Mouse (Mus musculus): Measurements from ENCODE around the gene Supt5. TPM values are rescaled to one million over a fixed set of nuclear protein-coding genes. Genes with fewer than 3 reads are reported as not detected.

The Supt5 gene
- polyA plus RNA-seq, 1 experiment from 2014 or later = 104 TPM

GRCm38 (mm10) chr7:28373131-28373581 lies 34.6 kb upstream of the Supt5 start:
- Histone ChIP-seq H3K4me2 (peak overlapping the region; percentile 91), H3K27ac (replicated peaks) (peak overlapping the region; percentile 92), H3K9me3 (no peaks in the 10 kb centered on the region), H3K4me3 (peak overlapping the region; percentile 83), H3K36me3 (no peaks in the 10 kb centered on the region), H3K9ac (0 out of 2 replicates have a peak overlapping the region, but pooled peaks have one; percentile 75), H3K4me1 (replicated peaks) (peaks cover 51% of the 10 kb centered on the region), H3K27me3 (no peaks in the 10 kb centered on the region)
- peak; percentile 27 for ATAC-seq (ENCODE audit: low FRiP score, low read depth)
- 1% methylated on average over 9 of the region's 9 CpGs for WGBS

DNA sequence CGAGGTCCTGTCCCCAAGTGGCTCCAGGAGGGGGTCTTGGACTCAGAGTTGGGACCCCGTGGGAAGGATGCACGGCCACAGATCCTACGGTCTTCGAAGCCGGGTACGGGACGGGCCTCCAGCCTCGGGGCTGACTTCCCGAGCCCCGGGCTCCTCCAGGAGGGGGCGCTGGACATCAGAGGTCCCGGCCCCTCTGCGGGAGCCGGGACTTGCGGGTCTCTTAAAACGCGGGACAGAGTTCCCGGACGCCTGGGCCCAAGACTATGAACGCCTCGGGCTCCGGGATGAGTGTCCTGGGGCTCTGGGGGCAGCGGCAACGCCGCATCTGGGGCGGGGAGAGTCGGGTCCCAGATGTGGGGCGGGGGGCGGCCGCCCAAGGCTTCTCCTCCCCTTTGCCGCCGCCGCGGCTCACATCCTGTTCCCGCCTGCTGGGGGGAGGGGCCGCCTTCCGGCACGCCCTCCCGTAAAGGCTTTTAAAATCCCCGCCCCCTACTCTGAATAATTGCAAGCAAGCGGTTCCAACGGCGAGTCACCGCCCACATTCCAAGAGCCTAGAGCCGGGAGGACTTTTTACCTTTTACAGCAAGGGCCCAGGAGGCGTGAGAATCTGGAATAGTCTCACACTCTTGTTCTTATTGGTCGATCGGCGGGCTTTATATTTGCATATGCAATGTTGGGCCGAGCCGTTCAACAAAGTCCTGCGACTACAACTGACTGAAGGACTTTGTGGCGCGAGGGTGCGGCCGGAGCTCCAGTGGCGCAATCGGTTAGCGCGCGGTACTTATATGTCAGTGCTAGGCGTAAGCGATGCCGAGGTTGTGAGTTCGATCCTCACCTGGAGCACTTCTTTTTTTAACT lies 33.9 kb upstream of the Supt5 start, which contains the start of gene Plekhg2:
Gene Plekhg2, minus strand, starts transcription at position 349 of the 858 bp plus-strand sequence.
- Histone ChIP-seq H3K4me1 (replicated peaks) (peaks cover 45% of the 10 kb centered on the region), H3K9me3 (no peaks in the 10 kb centered on the region), H3K4me3 (peak within 1 kb of the TSS; percentile 83), H3K27me3 (no peaks in the 10 kb centered on the region), H3K4me2 (peak within 1 kb of the TSS; percentile 91), H3K9ac (peak within 1 kb of the TSS; percentile 75), H3K27ac (replicated peaks) (peak within 1 kb of the TSS; percentile 92), H3K36me3 (0 out of 2 replicates have a peak, but pooled peaks cover 3% of the 10 kb centered on the region)
- peak; percentile 87 for ATAC-seq (ENCODE audit: low FRiP score, low read depth)
- under 1% methylated on average over 62 of the region's 66 CpGs for WGBS

- H3K9ac ChIP-seq = peak overlapping the region; percentile 75
- H3K4me2 ChIP-seq = peak overlapping the region; percentile 91
- peak overlapping the region; percentile 83 for H3K4me3 ChIP-seq
- H3K27me3 ChIP-seq = no peaks in the 10 kb centered on the region
- peaks cover 36% of the 10 kb centered on the region for H3K4me1 ChIP-seq (replicated peaks)
- peak overlapping the region; percentile 92 for H3K27ac ChIP-seq (replicated peaks)
- WGBS = 1% methylated on average over 35 of the region's 43 CpGs
- H3K36me3 ChIP-seq = 0 out of 2 replicates have a peak, but pooled peaks cover 3% of the 10 kb centered on the region
- no peaks in the 10 kb centered on the region for H3K9me3 ChIP-seq
- no peak for ATAC-seq (ENCODE audit: low FRiP score, low read depth)
These were observed 33.0 kb upstream of the Supt5 start for GRCm38 (mm10) chr7:28371514-28371989.

DNA sequence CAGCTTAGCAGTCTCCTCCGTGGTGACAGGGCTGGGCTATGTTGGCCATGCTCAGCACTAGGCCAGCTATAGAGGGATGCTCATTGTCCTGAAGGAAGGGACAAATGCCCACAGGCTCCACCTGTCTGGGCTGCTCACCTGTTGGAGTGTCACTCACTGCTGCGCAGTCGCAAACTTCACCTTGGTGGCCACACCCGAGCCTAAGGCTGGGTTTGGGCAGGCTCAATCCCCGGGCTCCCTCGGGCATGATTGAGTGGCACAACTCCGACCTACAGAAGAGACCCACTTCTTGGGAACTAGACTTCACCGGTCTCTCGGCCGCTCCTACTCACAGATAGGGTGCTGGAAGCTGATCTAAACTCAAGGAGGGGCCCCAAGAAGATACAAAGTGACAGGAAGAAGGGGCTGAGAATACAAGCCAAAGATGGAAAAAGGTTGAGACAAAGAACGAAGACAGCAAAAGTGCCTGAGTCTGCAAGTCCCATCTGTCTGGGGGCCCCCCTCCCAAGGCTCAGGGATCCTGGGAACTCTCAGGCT lies 32.5 kb upstream of the Supt5 start:
- 8% methylated on average over 11 of the region's 11 CpGs for WGBS
- no peak for ATAC-seq (ENCODE audit: low FRiP score, low read depth)
- peak overlapping the region; percentile 91 for H3K4me2 ChIP-seq
- H3K9me3 ChIP-seq = no peaks in the 10 kb centered on the region
- H3K4me1 ChIP-seq (replicated peaks) = peaks cover 31% of the 10 kb centered on the region
- no peaks in the 10 kb centered on the region for H3K27me3 ChIP-seq
- peak overlapping the region; percentile 83 for H3K4me3 ChIP-seq
- H3K36me3 ChIP-seq = 0 out of 2 replicates have a peak, but pooled peaks cover 3% of the 10 kb centered on the region
- H3K9ac ChIP-seq = peak overlapping the region; percentile 75
- H3K27ac ChIP-seq (replicated peaks) = peak overlapping the region; percentile 92

DNA sequence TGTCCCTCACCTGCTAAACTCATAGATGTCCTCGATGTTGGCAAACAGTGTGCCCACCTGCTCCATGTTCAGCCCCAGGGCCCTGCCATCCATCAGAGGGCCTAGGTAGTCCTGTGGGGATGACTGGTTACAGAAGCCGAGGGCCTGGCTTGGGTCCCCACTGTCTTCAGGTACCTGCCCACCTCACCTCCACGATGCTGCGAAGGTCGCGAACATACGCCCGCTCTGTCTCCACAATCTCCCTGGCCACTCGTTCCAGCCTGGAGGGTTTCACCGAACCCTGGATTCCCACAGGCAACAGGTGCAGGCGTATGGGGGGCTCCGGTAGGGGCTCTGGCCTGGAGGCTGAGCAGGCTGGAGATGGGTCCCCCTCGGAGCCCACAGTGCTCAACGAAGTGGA lies 31.5 kb upstream of the Supt5 start:
- ATAC-seq (ENCODE audit: low FRiP score, low read depth) = no peak
- Histone ChIP-seq H3K27me3 (no peaks in the 10 kb centered on the region), H3K9ac (no peak overlapping the region), H3K36me3 (0 out of 2 replicates have a peak, but pooled peaks cover 3% of the 10 kb centered on the region), H3K9me3 (no peaks in the 10 kb centered on the region), H3K4me3 (peak overlapping the region; percentile 83; the same call in 1 of the 2 replicates), H3K27ac (replicated peaks) (no peak overlapping the region), H3K4me1 (replicated peaks) (peaks cover 22% of the 10 kb centered on the region), H3K4me2 (peak overlapping the region; percentile 91)
- 93% methylated on average over 14 of the region's 14 CpGs for WGBS

DNA sequence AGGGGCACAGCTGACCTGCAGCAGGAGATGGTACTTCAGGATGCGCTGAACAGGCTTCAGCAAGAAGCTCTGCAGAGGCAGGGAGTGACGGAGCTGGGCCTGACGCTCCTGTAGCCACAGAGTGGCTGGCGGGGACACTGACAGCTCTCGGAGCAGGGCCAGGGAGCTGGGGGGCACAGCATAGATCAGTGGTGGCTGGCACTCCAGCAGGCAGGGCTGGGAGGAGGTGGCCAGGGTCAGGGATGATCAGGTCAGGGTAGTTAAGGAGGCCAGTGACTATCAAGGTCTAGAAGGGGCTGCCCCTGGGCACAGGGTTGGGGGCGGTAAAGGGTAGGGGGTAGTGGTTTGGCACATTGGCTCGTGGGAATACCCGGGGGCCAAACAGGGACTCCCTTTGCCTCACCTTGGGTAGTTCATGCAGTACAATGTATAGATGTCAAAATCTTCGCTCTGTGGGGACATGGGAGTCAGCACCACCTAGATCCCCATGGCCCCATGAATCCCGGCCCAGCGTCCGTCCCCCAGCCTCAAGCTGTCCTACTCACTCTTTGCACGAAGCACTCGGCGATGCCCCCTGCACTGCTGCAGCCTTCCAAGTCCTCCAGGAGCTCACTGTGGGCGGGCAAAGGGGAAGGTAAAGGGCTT lies 29.9 kb upstream of the Supt5 start:
- H3K9me3 ChIP-seq = no peaks in the 10 kb centered on the region
- no peak overlapping the region for H3K4me3 ChIP-seq
- peaks cover 21% of the 10 kb centered on the region for H3K4me1 ChIP-seq (replicated peaks)
- H3K27me3 ChIP-seq = no peaks in the 10 kb centered on the region
- 91% methylated on average over 16 of the region's 16 CpGs for WGBS
- H3K36me3 ChIP-seq = 0 out of 2 replicates have a peak, but pooled peaks cover 3% of the 10 kb centered on the region
- no peak overlapping the region for H3K9ac ChIP-seq
- ATAC-seq (ENCODE audit: low FRiP score, low read depth) = no peak
- no peak overlapping the region for H3K27ac ChIP-seq (replicated peaks)
- H3K4me2 ChIP-seq = no peak overlapping the region

DNA sequence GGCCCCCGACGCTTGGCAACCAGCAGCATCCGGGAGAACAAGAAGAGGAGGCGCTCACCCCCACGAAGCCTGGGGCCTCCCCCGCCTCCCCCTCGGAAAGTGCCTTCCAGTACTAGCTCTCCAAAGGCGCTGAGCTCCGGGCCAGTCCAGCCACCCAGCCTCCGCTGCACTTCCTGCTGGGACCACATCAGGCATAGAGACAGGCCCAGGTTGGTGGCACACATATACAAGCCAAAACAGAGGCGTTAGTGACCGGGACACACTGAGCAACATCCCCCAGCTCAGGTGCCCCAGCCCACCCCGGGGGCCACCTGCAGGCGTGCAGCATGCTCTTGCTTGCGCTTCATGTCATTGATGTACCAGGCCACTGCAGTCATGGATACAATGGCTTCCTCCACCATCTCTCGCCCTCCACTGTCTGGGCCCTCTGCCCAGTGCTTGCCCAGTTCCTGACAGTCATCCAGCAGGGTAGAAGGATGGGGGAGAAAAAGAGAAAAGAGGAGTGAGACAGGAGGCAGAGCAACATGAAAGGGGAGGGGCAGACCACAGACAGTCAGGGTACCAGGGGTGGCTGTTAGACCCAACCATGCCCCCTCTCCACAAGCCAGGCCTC lies 29.2 kb upstream of the Supt5 start:
- Histone ChIP-seq H3K27me3 (no peaks in the 10 kb centered on the region), H3K4me1 (replicated peaks) (peaks cover 21% of the 10 kb centered on the region), H3K9ac (no peak overlapping the region), H3K4me2 (no peak overlapping the region), H3K9me3 (no peaks in the 10 kb centered on the region), H3K4me3 (no peak overlapping the region), H3K36me3 (0 out of 2 replicates have a peak, but pooled peaks cover 5% of the 10 kb centered on the region), H3K27ac (replicated peaks) (no peak overlapping the region)
- WGBS = 89% methylated on average over 16 of the region's 16 CpGs
- no peak for ATAC-seq (ENCODE audit: low FRiP score, low read depth)

DNA sequence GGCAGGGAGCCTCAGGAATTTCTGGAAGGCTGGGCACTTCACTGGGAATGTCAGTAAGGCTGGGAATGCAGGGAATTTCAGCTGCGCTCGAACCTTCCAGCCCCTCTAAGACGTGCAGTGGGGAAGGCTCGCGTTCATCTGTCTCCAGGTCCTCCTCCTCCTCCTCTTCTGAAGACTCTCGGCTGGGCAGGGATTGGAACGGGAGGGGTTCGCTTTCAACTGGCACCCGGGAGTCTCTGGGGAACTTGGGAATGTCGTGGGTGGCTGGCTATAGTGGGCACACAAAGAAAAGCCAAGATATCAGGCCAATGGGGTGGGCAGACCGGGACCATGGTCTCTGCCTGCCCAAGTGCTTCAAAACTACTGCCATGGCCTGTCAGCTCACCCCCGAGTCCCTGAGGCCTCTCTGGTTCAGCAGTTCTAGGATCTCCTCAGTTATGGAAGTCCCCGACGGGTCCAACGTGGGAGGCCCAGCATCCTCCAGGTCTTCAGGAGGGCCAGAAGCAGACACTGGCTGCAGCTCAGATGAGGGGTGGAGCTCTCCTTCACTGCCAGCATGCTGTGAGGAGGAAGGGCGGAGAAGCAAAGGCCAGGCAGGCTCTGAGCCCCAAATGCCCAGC lies 24.0 kb upstream of the Supt5 start:
- H3K9ac ChIP-seq = no peak overlapping the region
- H3K27ac ChIP-seq (replicated peaks) = no peak overlapping the region
- no peaks in the 10 kb centered on the region for H3K9me3 ChIP-seq
- H3K36me3 ChIP-seq = peaks cover 9% of the 10 kb centered on the region; the same call in 1 of the 2 replicates
- WGBS = 86% methylated on average over 16 of the region's 16 CpGs
- H3K4me2 ChIP-seq = no peak overlapping the region
- H3K27me3 ChIP-seq = no peaks in the 10 kb centered on the region
- no peak overlapping the region for H3K4me3 ChIP-seq
- no peak for ATAC-seq (ENCODE audit: low FRiP score, low read depth)
- peaks cover 7% of the 10 kb centered on the region; the same call in 1 of the 2 replicates for H3K4me1 ChIP-seq (replicated peaks)

DNA sequence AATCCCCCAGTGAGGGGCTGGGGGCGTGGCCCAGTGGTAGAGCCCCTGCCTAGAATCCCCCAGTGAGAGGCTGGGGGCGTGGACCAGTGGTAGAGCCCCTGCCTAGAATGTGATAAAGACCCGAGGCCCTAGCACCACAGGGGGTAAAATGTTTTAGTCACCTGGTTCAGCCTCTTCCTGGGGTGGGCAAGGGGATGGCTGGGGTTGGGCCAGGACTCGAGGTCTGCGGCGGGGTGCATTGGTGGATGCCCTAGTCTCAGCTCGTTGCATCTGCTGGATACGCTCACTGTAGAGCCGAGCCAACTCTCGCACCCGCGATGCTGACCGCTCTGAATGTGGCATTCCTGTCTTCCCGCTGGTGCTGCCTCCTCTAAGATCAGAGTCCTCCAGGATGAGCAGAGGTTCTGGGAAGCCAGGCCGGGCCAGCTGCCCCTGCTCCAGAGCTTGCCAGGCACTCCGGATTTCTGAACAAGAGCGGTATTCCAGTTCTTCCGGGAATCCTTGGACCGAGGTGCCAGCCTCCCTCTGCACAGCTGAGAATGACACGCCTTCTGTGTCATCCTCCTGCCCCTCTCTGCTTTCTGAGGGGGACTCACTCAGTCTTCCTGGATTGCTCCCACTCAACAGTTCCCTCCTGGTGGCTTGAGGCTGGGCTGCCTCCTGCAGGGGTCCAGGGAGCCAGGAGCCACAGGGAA lies 23.2 kb upstream of the Supt5 start:
- H3K27ac ChIP-seq (replicated peaks) = no peak overlapping the region
- H3K4me2 ChIP-seq = no peak overlapping the region
- 97% methylated on average over 20 of the region's 20 CpGs for WGBS
- peaks cover 9% of the 10 kb centered on the region; the same call in 1 of the 2 replicates for H3K36me3 ChIP-seq
- H3K27me3 ChIP-seq = no peaks in the 10 kb centered on the region
- peaks cover 9% of the 10 kb centered on the region; the same call in 1 of the 2 replicates for H3K4me1 ChIP-seq (replicated peaks)
- no peaks in the 10 kb centered on the region for H3K9me3 ChIP-seq
- no peak for ATAC-seq (ENCODE audit: low FRiP score, low read depth)
- H3K4me3 ChIP-seq = no peak overlapping the region
- H3K9ac ChIP-seq = no peak overlapping the region

DNA sequence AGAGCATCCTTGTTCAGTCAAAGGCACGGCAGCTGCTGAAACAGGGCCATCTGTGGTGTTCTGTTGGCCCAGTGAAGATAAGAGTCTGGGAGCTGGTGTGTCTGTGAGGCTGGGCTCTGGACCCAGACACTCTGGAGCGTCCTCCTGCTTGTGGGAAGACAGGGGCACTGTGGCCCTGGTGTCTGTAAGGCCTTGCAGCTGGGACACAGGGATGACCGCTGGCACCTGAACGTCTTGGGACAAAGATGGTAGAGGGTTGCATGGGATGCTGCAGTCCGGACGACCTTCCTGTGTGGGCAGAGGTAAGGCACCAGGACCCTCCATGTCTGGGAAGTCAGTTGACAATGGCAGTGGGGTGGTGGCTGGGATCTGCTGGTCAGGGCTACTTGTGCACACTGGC lies 21.7 kb upstream of the Supt5 start:
- no peak overlapping the region for H3K27ac ChIP-seq (replicated peaks)
- H3K4me2 ChIP-seq = no peak overlapping the region
- H3K4me3 ChIP-seq = no peak overlapping the region
- peaks cover 9% of the 10 kb centered on the region; the same call in 1 of the 2 replicates for H3K4me1 ChIP-seq (replicated peaks)
- no peaks in the 10 kb centered on the region for H3K9me3 ChIP-seq
- ATAC-seq (ENCODE audit: low FRiP score, low read depth) = no peak
- H3K36me3 ChIP-seq = peaks cover 9% of the 10 kb centered on the region; the same call in 1 of the 2 replicates
- no peaks in the 10 kb centered on the region for H3K27me3 ChIP-seq
- 93% methylated on average over 6 of the region's 6 CpGs for WGBS
- H3K9ac ChIP-seq = no peak overlapping the region

Measured in hindbrain, embryonic 15.5 days (tissue).